Mouse (Mus musculus): ENCODE results near the gene Itga7.

- TF ChIP-seq CTCF (IDR thresholded peaks at IDR 0.05; ENCODE audit: borderline replicate concordance, control insufficient read depth, extremely low read depth, insufficient read depth, low read length, poor library complexity) (no peak), POLR2A (IDR thresholded peaks at IDR 0.05; ENCODE audit: control insufficient read depth, extremely low read depth, insufficient read depth, low read length, poor library complexity) (no peak)
Observed at GRCm38 (mm10) chr10:128921883-128922821, 11.5 kb upstream of the Itga7 start.
